Mouse (Mus musculus): ENCODE data around the gene Nav2. TPM values are rescaled to one million over a fixed set of nuclear protein-coding genes. Genes with fewer than 3 reads are reported as not detected.

Gene Nav2
- total RNA-seq, 2 experiments from 2014 or later, result 103 to 107 TPM

DNA sequence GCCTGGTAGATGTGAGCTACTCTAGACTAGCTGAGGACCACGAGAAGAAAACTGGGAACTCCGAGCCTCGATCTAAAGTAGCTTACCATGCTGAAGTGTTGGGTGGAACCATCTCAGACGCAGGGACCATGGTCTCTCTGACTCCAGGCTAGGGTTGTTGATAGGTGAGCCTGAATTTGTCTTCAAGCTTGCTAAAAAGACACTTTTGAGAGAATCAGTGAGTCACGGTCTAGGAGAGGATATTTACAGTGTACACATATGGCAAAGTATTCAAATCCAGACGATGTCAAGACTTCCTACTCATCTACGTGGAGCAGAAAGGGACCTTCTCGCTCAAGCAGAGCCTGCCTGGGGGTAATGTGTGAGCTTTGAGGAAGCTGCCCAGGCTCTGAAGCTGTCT is 89.6 kb downstream of the Nav2 start:
- no peak for DNase-seq (ENCODE audit: low spot score in 2 of 2)

DNA sequence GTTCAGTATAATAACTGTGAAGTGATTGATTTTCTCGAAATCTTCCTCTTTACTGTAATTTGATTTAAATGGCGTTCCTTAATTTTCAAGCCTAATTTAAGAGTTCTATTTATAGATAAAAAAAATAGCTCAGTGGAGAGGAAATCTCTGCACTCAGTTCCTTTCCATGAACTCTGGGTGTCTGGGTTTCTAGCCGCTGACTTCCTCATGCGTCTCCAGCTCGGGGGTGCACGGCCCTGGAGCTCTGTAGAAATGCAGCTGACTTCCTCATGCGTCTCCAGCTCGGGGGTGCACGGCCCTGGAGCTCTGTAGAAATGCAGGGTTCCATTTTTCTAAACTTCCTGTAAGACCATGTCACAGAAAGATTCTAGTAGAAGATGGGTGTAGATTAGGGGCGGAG is 90.1 kb downstream of the Nav2 start:
- DNase-seq (ENCODE audit: low spot score in 2 of 2), result no peak

DNA sequence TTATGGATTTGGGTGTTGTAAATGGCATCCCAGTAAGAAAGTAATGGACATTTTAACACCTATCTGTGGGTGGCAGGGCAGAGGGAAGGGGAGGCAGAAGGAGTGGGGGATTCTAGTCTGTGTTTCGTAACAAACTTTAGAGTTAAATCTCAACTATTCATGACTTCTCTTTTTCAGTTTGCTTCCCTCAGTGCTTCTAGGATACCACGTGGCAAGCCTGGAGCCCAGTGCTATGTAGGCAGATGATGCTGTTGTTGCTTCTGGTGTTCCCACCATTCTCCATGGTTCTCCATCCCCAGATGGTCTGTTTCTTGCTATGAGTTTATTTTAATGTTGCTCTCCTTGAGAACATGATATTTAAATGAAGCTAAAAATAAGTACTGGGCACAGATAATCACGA is 92.3 kb downstream of the Nav2 start:
- peak in 1 of 2 experiments; percentile 43 for DNase-seq (ENCODE audit: low spot score in 2 of 2)

GRCm38 (mm10) chr7:49004402-49004801 is 95.9 kb downstream of the Nav2 start:
- no peak for DNase-seq (ENCODE audit: low spot score in 2 of 2)

- no peak for DNase-seq (ENCODE audit: low spot score in 2 of 2)
Measured at GRCm38 (mm10) chr7:49006886-49007285, 98.4 kb downstream of the Nav2 start.

GRCm38 (mm10) chr7:49010739-49011138 is 102.2 kb downstream of the Nav2 start:
- DNase-seq (ENCODE audit: low spot score in 2 of 2), result no peak

DNA sequence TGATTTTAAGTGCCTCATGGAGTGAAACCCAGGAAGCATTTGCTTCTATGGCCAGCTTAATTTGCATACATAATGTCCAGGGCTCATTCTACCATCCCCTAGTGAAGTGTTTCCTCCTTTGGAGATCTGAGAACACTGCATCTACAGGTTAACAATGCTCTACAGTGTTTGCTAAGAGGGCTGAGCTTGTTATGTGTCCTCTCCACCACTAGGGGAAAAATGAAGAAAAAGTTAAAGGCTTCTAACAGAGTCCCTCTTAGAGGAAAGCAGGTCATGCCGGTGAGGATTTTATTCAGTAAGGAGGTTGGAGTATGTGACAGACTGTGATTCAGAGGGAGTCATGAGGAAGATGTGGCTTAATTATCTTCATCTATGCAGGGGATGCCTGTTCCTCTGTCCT is 103.5 kb downstream of the Nav2 start:
- DNase-seq (ENCODE audit: low spot score in 2 of 2), result no peak

- no peak for DNase-seq (ENCODE audit: low spot score in 2 of 2)
Measured at GRCm38 (mm10) chr7:49014480-49014879, 106.0 kb downstream of the Nav2 start.

DNA sequence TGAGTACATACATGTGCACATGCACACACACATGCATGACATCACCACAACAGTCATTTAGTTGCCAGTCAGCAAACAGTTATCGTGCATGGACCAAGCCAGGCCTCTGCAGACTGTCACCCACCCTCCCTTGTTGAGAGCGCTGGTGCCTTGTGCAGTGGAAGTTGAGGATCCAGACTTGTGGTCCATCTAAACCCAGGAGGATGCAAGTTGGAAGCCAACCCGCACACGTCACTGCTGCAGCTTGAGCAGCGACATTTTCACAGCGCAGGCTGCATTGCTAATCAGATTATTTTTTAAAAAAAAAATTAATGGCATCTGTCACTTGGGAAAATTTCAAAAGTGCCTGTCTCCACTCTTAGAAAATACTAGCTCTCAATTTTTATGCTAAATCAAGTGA is 106.8 kb downstream of the Nav2 start:
- DNase-seq (ENCODE audit: low spot score in 2 of 2), result no peak

DNA sequence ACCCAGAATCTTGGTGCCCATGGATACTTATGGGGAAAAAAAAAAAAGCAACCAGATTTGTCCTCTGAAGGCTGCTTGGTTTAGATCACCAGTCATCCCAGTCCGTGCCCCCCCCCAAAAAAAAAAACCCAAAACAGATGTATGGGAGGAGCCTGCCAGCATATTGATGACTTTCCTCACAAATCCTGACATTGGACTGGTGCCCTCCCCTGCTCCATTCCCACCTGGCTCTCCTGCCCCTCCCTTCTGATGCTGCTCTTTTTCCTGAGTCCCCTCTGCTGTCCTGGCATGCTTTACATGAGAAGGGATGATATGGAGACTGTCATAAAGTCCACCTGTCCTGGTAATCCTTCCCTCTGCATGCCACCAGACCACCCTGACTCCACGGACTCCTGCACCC is 107.6 kb downstream of the Nav2 start:
- DNase-seq (ENCODE audit: low spot score in 2 of 2), result no peak

- no peak for DNase-seq (ENCODE audit: low spot score in 2 of 2)
Measured at GRCm38 (mm10) chr7:49017794-49018193, 109.3 kb downstream of the Nav2 start.

GRCm38 (mm10) chr7:49018478-49018914 is 110.0 kb downstream of the Nav2 start:
- no peak for DNase-seq (ENCODE audit: low spot score in 2 of 2)

DNA sequence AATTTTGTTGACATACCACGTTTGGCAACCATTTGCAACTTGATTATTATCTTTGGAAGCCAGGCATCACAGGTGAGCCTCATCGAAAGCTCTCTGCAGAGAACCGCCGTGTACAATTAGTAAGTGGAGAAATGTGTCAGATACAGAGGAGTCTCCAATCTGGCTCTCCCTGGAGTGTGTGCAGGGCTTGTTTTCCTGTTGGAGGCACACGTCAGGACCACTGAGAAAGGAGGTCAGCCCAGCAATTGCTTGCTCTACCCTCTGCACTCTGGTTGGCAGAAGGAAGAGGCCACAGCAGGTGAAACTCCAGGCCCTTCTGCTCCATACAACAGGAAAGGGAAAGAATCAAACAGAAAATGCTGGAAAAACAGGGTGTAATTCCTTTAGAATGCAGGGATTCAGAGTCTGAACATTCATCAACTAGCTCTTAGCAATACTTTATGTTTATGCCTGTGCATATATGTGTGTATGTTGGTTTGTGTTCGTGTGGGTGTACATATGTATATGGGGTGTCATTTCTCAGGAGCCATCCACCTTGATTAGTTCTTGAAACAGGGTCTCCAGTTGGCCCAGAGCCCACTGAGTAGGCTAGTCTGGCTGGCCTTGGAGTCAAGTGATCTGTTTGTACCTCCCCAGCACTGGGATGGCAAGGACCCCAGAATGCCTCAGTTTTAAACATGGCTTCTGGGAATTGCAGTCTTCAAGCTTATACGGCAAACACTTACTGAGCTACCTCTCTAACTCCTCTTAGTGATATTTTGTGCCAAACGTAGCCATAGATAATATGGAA is 116.7 kb downstream of the Nav2 start:
- DNase-seq (ENCODE audit: low spot score in 2 of 2), result no peak

DNA sequence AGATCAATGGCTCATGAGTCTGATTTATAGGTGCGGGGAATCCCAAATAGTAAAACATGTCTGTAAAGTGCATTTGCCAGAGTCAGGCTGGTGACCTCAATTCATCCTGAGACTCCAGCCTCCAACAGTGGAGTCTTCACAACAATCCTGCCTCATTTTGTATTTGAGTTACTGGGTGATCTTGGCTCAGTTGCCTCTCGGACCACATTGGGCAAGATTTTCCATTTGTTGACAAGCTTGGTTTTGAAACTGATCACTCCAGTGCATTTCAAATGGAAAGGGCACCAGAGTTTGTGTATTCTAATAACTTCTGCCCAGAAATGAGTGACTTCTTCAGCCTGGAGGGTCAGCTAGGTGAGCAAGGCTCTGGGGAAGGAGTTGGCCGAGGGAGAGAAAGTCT is 117.5 kb downstream of the Nav2 start:
- DNase-seq (ENCODE audit: low spot score in 2 of 2), result no peak

GRCm38 (mm10) chr7:49026466-49026865 is 118.0 kb downstream of the Nav2 start:
- DNase-seq (ENCODE audit: low spot score in 2 of 2), result no peak

DNA sequence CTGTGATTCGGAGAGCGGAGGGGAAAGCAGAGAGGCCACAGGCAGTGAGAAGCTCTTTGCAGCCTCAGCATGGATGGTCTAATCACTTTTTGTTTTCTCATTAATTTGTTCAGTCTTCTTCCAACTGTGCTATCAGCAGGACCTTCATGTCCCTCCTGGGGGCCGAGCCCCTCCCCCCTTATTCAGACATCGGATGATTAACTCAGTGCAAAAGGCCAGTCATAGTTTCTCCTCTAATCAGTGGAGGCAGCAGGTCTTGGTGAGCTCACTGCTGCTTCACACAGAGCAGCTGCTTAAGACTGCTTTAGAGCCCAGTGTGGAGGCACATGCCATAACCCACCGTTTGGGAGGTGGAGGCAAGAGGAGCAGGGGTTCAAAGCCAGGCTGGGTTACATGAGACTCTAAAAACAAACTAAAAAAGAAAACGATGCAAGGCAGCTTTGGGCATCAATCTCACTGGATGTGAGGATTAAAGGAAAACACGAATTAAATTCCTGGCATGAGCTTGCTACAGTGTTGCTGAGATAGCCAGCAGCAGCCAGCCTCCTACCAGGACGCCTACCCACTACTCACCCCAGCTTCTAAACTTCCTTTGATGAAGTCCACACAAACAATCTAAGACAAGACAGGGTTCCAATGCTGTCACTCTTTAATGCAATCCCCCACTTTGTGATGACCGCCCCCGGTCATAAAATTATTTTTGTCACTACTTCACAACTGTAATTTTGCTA is 120.9 kb downstream of the Nav2 start:
- DNase-seq (ENCODE audit: low spot score in 2 of 2), result no peak

GRCm38 (mm10) chr7:49032216-49032615 is 123.7 kb downstream of the Nav2 start:
- DNase-seq (ENCODE audit: low spot score in 2 of 2), result no peak

GRCm38 (mm10) chr7:49034253-49034652 is 125.7 kb downstream of the Nav2 start:
- peak in 1 of 2 experiments; percentile 31 for DNase-seq (ENCODE audit: low spot score in 2 of 2)

DNA sequence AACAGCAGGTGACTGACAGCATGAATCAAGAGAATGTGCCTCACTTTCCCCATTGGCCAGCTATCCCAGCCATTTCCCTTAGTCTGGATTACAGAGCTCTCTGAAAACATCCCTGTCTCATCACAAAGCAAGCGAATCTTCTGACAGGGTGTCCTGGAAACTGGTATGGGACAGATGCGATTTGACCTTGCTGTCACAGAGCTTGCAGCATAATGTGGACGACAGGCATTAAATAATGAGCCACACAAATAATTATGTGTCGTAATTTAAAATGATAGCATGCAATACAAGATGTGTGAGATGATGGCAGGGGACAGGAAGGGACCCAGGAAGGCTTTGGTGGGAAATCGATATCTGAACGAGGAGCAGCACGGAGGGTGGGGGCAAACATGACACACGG is 131.6 kb downstream of the Nav2 start:
- no peak for DNase-seq (ENCODE audit: low spot score in 2 of 2)

- DNase-seq (ENCODE audit: low spot score in 2 of 2), result no peak
Measured at GRCm38 (mm10) chr7:49041334-49042070, 133.0 kb downstream of the Nav2 start.

DNA sequence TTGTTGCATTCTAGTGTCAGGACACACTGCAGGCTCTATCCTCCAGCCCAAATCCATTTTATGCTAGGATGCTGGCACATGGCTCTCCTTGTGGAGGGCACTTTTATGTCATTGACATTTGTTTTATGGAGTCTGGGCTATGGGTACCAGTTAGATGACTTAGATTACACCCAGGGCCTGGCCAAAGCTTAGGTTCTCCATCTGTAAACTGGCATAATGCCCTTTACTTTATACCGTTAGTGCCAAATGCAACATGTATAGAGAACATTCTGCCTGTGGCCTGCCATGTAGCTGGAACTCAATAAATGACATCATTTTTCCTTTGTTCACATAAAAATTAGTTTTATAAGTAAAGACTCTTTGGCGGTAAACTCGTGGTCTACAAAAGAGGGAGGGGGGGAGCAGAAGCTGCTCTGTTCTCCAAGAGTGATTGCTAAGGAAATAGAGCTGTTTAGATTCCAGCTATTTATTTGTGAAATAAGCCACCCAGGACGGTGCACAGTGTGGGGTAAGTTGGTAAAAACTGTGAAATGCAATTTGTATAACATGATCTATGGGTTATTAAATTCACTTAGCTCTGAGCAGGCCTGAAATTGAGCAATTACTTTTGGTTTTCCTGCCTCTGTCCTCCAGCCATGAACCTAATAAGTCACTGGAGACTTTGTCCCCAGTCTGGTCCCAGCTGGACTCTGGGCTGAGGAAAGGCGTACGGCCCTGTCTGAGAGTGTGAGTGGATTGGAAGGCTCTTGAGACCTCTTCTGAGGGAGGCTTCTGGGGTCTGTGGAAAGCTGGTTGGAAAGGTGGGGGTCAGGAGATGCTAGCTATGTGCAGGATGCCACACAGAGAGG is 137.2 kb downstream of the Nav2 start:
- DNase-seq (ENCODE audit: low spot score in 2 of 2), result no peak
